Mouse (Mus musculus) intestine, embryonic 15.5 days (tissue): ENCODE measurements around the gene Cisd2. TPM values are rescaled to one million over a fixed set of nuclear protein-coding genes. Genes with fewer than 3 reads are reported as not detected.

Experiments used
- ATAC-seq: fragments of 200-750 bp; cut with Nextera tagmentation; 2 replicates; pipeline ENCODE4 v1.8.0; 2017; ENCODE audit warnings: moderate TSS enrichment, moderate library complexity
- H3K27ac ChIP-seq: fragments of 300-500 bp; sonication (generic); 2 replicates; pipeline ENCODE4 v1.5.1; 2015; ENCODE audit warnings: mild to moderate bottlenecking, inconsistent platforms
- H3K27me3 ChIP-seq: fragments of 300-500 bp; sonication (generic); replicated peaks from 2 replicates; pipeline ENCODE4 v1.6.1; 2015; ENCODE audit warnings: inconsistent platforms
- H3K36me3 ChIP-seq: fragments of 300-500 bp; sonication (generic); 2 replicates; pipeline ENCODE4 v1.6.1; 2015; ENCODE audit warnings: inconsistent platforms
- H3K4me1 ChIP-seq: fragments of 300-500 bp; sonication (generic); replicated peaks from 2 replicates; pipeline ENCODE4 v1.6.1; 2015; ENCODE audit warnings: inconsistent platforms
- H3K4me2 ChIP-seq: fragments of 300-500 bp; sonication (generic); replicated peaks from 2 replicates; pipeline ENCODE4 v1.6.1; 2015; ENCODE audit warnings: mild to moderate bottlenecking, inconsistent platforms
- H3K4me3 ChIP-seq: fragments of 300-500 bp; sonication (generic); replicated peaks from 2 replicates; pipeline ENCODE4 v1.5.1; 2015; ENCODE audit warnings: inconsistent platforms
- H3K9ac ChIP-seq: fragments of 300-500 bp; sonication (generic); 2 replicates; pipeline ENCODE4 v1.6.1; 2015; ENCODE audit warnings: inconsistent platforms
- H3K9me3 ChIP-seq: fragments of 300-500 bp; sonication (generic); 2 replicates; pipeline ENCODE4 v1.6.1; 2016; ENCODE audit warnings: inconsistent platforms
- WGBS: fragments of 180-500 bp; shearing (Covaris S2); methylation state at CpG from one replicate; pipeline ENCODE4 v1.1.7; 2015; 5-methylcytosine and 5-hydroxymethylcytosine counted together
- polyA plus RNA-seq: library from polyadenylated mRNA; unstranded; fragments of >200 nt; fragmentation: Nextera tagmentation; extraction: Ambion mirVana; gene quantifications from 2 replicates; pipeline ENCODE4 v1.2.1, GENCODE M21; 2015

The Cisd2 gene
- polyA plus RNA-seq, 1 experiment from 2014 or later, result 61.9 TPM

DNA sequence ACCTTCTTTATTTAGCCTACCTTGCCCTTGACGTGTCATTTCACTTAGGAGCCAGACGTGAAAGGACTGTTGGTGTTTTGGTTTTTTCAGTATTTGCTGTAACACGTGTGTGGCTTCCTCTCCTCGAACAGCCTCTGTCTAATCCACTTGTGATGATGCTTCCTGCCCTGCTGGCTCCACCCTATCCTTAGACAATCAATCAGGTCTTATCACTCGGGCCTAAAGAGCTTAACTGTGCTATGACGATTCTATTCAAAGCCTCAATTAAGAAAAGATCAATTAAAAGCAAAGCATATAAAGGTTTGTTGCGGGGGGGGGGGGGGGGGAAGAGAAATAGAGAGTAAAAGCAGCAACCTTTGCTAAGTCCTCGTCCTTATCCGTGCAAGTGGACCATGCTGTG lies 16.4 kb downstream of the Cisd2 start:
- Histone ChIP-seq H3K27ac (no peak overlapping the region), H3K9me3 (no peaks in the 10 kb centered on the region; the same call in 1 of the 2 replicates), H3K36me3 (peaks cover 12% of the 10 kb centered on the region; the same call in 1 of the 2 replicates), H3K9ac (no peak overlapping the region), H3K4me3 (no peak overlapping the region), H3K27me3 (no peaks in the 10 kb centered on the region), H3K4me2 (no peak overlapping the region), H3K4me1 (peaks cover 4% of the 10 kb centered on the region; the same call in 1 of the 2 replicates)
- 72% methylated on average over 9 of the region's 9 CpGs for WGBS
- no peak for ATAC-seq

- Histone ChIP-seq H3K9me3 (no peaks in the 10 kb centered on the region; the same call in 1 of the 2 replicates), H3K4me1 (peaks cover 5% of the 10 kb centered on the region; the same call in 1 of the 2 replicates), H3K9ac (no peak overlapping the region), H3K27ac (no peak overlapping the region), H3K4me2 (no peak overlapping the region), H3K27me3 (no peaks in the 10 kb centered on the region), H3K4me3 (no peak overlapping the region), H3K36me3 (peaks cover 11% of the 10 kb centered on the region; the same call in 1 of the 2 replicates)
- ATAC-seq, result no peak
- WGBS, result 75% methylated on average over 4 of the region's 4 CpGs
Measured at GRCm38 (mm10) chr3:135404599-135404998, 19.1 kb downstream of the Cisd2 start.

- H3K36me3 ChIP-seq, result peaks cover 8% of the 10 kb centered on the region; the same call in 1 of the 2 replicates
- WGBS, result 76% methylated on average over 5 of the region's 5 CpGs
- no peaks in the 10 kb centered on the region for H3K9me3 ChIP-seq
- ATAC-seq, result no peak
- H3K27me3 ChIP-seq, result no peaks in the 10 kb centered on the region
- H3K27ac ChIP-seq, result no peak overlapping the region
- no peak overlapping the region for H3K4me3 ChIP-seq
- no peak overlapping the region for H3K9ac ChIP-seq
- H3K4me1 ChIP-seq, result peaks cover 5% of the 10 kb centered on the region; the same call in 1 of the 2 replicates
- H3K4me2 ChIP-seq, result no peak overlapping the region
Measured at GRCm38 (mm10) chr3:135403856-135404255, 19.9 kb downstream of the Cisd2 start.

- no peaks in the 10 kb centered on the region for H3K27me3 ChIP-seq
- peaks cover 5% of the 10 kb centered on the region; the same call in 1 of the 2 replicates for H3K4me1 ChIP-seq
- 81% methylated on average over 9 of the region's 9 CpGs for WGBS
- H3K9ac ChIP-seq, result no peak overlapping the region
- no peak overlapping the region for H3K4me3 ChIP-seq
- no peak overlapping the region for H3K4me2 ChIP-seq
- H3K36me3 ChIP-seq, result peaks cover 8% of the 10 kb centered on the region; the same call in 1 of the 2 replicates
- no peak overlapping the region for H3K27ac ChIP-seq
- H3K9me3 ChIP-seq, result no peaks in the 10 kb centered on the region
- ATAC-seq, result no peak
Measured at GRCm38 (mm10) chr3:135403211-135403610, 20.5 kb downstream of the Cisd2 start.

- H3K9me3 ChIP-seq, result no peaks in the 10 kb centered on the region
Measured at GRCm38 (mm10) chr3:135402201-135402658, 21.5 kb downstream of the Cisd2 start.

DNA sequence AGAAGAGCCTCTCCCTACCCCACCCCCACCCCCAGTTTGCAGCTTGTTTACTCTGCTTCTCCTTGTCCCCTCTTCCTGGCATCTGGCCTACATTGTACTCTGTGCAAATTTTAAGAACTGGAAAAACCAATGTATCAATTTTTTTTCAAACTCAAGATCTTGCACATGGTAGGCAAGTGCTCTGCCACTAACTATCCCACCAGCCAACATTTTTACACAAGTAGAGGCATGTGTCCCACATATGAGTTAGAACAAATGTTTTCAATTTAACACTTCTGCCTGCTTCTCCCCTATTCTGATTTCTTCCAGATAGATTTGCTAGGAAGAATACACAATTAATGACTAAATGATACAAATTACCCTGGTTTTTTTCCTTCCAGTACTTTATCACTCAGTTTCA lies 26.6 kb downstream of the Cisd2 start:
- no peaks in the 10 kb centered on the region for H3K27me3 ChIP-seq
- H3K9ac ChIP-seq, result no peak overlapping the region
- no peaks in the 10 kb centered on the region for H3K9me3 ChIP-seq
- 0 out of 2 replicates have a peak, but pooled peaks have one; percentile 5 for ATAC-seq
- H3K4me1 ChIP-seq, result no peaks in the 10 kb centered on the region
- H3K4me3 ChIP-seq, result no peak overlapping the region
- no peak overlapping the region for H3K4me2 ChIP-seq
- H3K36me3 ChIP-seq, result no peaks in the 10 kb centered on the region
- no peak overlapping the region for H3K27ac ChIP-seq

More at GRCm38 (mm10) chr3:135402201-135402658, 21.5 kb downstream of the Cisd2 start:
- Histone ChIP-seq H3K4me2 (no peak overlapping the region), H3K27me3 (no peaks in the 10 kb centered on the region), H3K4me3 (no peak overlapping the region), H3K27ac (no peak overlapping the region), H3K36me3 (peaks cover 8% of the 10 kb centered on the region; the same call in 1 of the 2 replicates), H3K4me1 (peaks cover 5% of the 10 kb centered on the region; the same call in 1 of the 2 replicates), H3K9ac (no peak overlapping the region)
- ATAC-seq, result peak; percentile 86
- WGBS, result 9% methylated on average over 10 of the region's 10 CpGs

- WGBS, result 32% methylated on average over 6 of the region's 6 CpGs
- Histone ChIP-seq H3K27ac (no peak overlapping the region), H3K27me3 (no peaks in the 10 kb centered on the region), H3K4me1 (no peaks in the 10 kb centered on the region), H3K36me3 (no peaks in the 10 kb centered on the region), H3K9me3 (no peaks in the 10 kb centered on the region), H3K4me2 (no peak overlapping the region), H3K4me3 (no peak overlapping the region), H3K9ac (no peak overlapping the region)
- peak; percentile 81 for ATAC-seq
Measured at GRCm38 (mm10) chr3:135396081-135396480, 27.6 kb downstream of the Cisd2 start.

DNA sequence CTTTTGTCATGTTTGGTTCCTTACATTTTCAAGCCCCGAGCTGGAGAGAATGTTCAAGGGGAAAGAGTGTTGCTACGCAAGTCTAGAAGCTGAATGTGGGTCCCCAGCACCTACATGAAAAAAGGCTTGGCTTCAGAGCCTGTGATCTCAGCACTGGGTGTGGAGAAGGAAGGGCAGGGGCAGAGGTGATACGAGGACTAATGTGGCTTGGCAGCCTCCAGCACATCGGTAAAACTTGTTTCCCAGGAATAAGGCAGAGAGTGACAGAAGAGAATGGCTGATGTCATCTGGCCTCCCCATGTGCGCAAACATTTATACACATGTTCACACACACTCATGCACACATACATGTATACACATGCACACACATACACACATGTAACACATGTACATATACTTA lies 28.6 kb downstream of the Cisd2 start:
- H3K36me3 ChIP-seq, result no peaks in the 10 kb centered on the region
- peak; percentile 69 for ATAC-seq
- no peak overlapping the region for H3K4me2 ChIP-seq
- H3K9ac ChIP-seq, result no peak overlapping the region
- no peaks in the 10 kb centered on the region for H3K27me3 ChIP-seq
- WGBS, result 68% methylated on average over 5 of the region's 5 CpGs
- no peak overlapping the region for H3K4me3 ChIP-seq
- no peaks in the 10 kb centered on the region for H3K4me1 ChIP-seq
- H3K9me3 ChIP-seq, result no peaks in the 10 kb centered on the region
- H3K27ac ChIP-seq, result 0 out of 2 replicates have a peak overlapping the region, but pooled peaks have one; percentile 17

DNA sequence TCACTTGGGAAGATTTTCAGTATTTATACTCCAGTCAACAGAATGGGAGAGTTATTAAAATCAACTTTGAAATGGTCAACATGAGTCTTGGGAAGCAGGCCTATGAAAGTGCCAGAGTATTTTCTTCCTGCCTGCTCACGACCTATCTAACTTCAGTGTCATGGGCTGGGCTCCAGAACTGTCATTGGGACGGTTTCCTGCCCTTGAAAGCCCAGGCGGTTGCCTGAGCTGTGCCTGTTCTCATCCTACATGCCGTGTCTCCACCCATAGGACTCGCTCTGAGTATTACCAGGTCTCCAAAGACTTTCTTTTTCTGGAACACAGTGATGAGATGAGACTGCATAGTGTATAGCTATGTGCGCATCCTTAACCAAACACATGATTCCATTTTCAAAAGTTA lies 30.5 kb downstream of the Cisd2 start:
- 63% methylated on average over 6 of the region's 6 CpGs for WGBS

GRCm38 (mm10) chr3:135379868-135380267 lies 43.9 kb downstream of the Cisd2 start:
- no peaks in the 10 kb centered on the region for H3K36me3 ChIP-seq
- H3K4me3 ChIP-seq, result no peak overlapping the region
- H3K9me3 ChIP-seq, result no peaks in the 10 kb centered on the region
- no peak for ATAC-seq
- H3K9ac ChIP-seq, result no peak overlapping the region
- 93% methylated on average over 4 of the region's 4 CpGs for WGBS
- H3K27me3 ChIP-seq, result no peaks in the 10 kb centered on the region
- no peak overlapping the region for H3K27ac ChIP-seq
- no peaks in the 10 kb centered on the region for H3K4me1 ChIP-seq
- no peak overlapping the region for H3K4me2 ChIP-seq

More for the DNA sequence above, 30.5 kb downstream of the Cisd2 start:
- Histone ChIP-seq H3K27ac (no peak overlapping the region), H3K4me3 (no peak overlapping the region), H3K9ac (no peak overlapping the region), H3K4me2 (no peak overlapping the region), H3K36me3 (no peaks in the 10 kb centered on the region), H3K9me3 (no peaks in the 10 kb centered on the region), H3K27me3 (no peaks in the 10 kb centered on the region), H3K4me1 (no peaks in the 10 kb centered on the region)
- no peak for ATAC-seq

DNA sequence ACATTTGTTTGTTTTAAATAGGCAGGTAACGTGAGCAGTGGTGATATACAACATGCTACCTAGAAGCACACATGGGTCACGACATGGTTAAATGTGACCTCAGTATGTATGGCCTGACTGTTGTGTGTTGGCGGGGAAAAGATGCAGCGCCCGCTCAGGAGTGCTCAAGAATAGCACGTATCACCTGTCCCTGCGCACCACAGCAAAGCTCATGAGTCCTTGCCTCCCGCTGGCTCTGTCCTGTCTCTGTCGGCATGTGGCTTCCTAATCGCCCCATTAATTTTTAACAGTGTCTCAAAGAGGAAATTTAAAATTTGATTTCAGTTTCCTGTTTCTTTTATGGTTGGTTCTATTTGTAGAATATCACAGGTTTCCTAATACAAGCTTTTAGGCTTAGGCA lies 46.3 kb downstream of the Cisd2 start:
- Histone ChIP-seq H3K4me1 (no peaks in the 10 kb centered on the region), H3K9me3 (no peaks in the 10 kb centered on the region), H3K4me2 (no peak overlapping the region), H3K27ac (no peak overlapping the region), H3K27me3 (no peaks in the 10 kb centered on the region), H3K4me3 (no peak overlapping the region), H3K36me3 (no peaks in the 10 kb centered on the region), H3K9ac (no peak overlapping the region)
- WGBS, result 80% methylated on average over 10 of the region's 10 CpGs
- no peak for ATAC-seq

GRCm38 (mm10) chr3:135375836-135376235 lies 47.9 kb downstream of the Cisd2 start:
- no peak overlapping the region for H3K9ac ChIP-seq
- 70% methylated on average over 3 of the region's 3 CpGs for WGBS
- H3K4me1 ChIP-seq, result no peaks in the 10 kb centered on the region
- no peaks in the 10 kb centered on the region for H3K36me3 ChIP-seq
- no peaks in the 10 kb centered on the region for H3K27me3 ChIP-seq
- H3K27ac ChIP-seq, result no peak overlapping the region
- no peak overlapping the region for H3K4me2 ChIP-seq
- ATAC-seq, result no peak
- no peaks in the 10 kb centered on the region for H3K9me3 ChIP-seq
- no peak overlapping the region for H3K4me3 ChIP-seq

- no peak overlapping the region for H3K27ac ChIP-seq
- H3K27me3 ChIP-seq, result no peaks in the 10 kb centered on the region
- H3K4me1 ChIP-seq, result no peaks in the 10 kb centered on the region
- ATAC-seq, result no peak
- H3K9ac ChIP-seq, result no peak overlapping the region
- no peak overlapping the region for H3K4me3 ChIP-seq
- no peaks in the 10 kb centered on the region for H3K9me3 ChIP-seq
- no peak overlapping the region for H3K4me2 ChIP-seq
- WGBS, result 88% methylated on average over 4 of the region's 4 CpGs
- no peaks in the 10 kb centered on the region for H3K36me3 ChIP-seq
Measured at GRCm38 (mm10) chr3:135357394-135357793, 66.3 kb downstream of the Cisd2 start.
